Mouse (Mus musculus): ENCODE results near the gene Olfr97.

The Olfr97 gene

GRCm38 (mm10) chr17:37196845-37197724, 40.0 kb downstream of the Olfr97 start:
- no peak for DNase-seq (ENCODE audit: low read depth, low spot score)

GRCm38 (mm10) chr17:37194782-37195181, 42.3 kb downstream of the Olfr97 start:
- no peak for DNase-seq (ENCODE audit: low read depth, low spot score)

GRCm38 (mm10) chr17:37193656-37194055, 43.5 kb downstream of the Olfr97 start, which contains the start of gene Ubd:
Gene Ubd (plus strand): TSS chr17:37193892.
- DNase-seq (ENCODE audit: low read depth, low spot score) = no peak

- no peak for DNase-seq (ENCODE audit: low read depth, low spot score)
Measured at GRCm38 (mm10) chr17:37193032-37193431, 44.1 kb downstream of the Olfr97 start.

- DNase-seq (ENCODE audit: low read depth, low spot score) = no peak
Measured at GRCm38 (mm10) chr17:37190711-37191110, 46.4 kb downstream of the Olfr97 start.

- DNase-seq (ENCODE audit: low read depth, low spot score) = no peak
Measured at GRCm38 (mm10) chr17:37185474-37185873, 51.7 kb downstream of the Olfr97 start.
